Mouse (Mus musculus): ENCODE results near the gene AC134908.4. TPM values are rescaled to one million over a fixed set of nuclear protein-coding genes. Genes with fewer than 3 reads are reported as not detected.

Gene AC134908.4
- polyA plus RNA-seq, 1 experiment from 2014 or later: not detected

- peak overlapping the region; percentile 14 for H3K4me3 ChIP-seq (replicated peaks; ENCODE audit: low read depth, low read length)
- peak overlapping the region; percentile 96 for H3K27ac ChIP-seq (replicated peaks; ENCODE audit: low read depth, low read length)
- WGBS: 6% methylated on average over 10 of the region's 10 CpGs
- DNase-seq (peak; percentile 90), ATAC-seq (ENCODE audit: low FRiP score, low TSS enrichment) (peak; percentile 87)
- peaks cover 24% of the 10 kb centered on the region for H3K4me1 ChIP-seq (ENCODE audit: control insufficient read depth, insufficient read depth, low read length)
- H3K9ac ChIP-seq (replicated peaks; ENCODE audit: low read length): peak overlapping the region; percentile 51
- H3K36me3 ChIP-seq (ENCODE audit: control insufficient read depth, insufficient read depth, low read length): no peaks in the 10 kb centered on the region
- no peaks in the 10 kb centered on the region for H3K9me3 ChIP-seq (ENCODE audit: control insufficient read depth, low read length)
- no peaks in the 10 kb centered on the region for H3K27me3 ChIP-seq (ENCODE audit: control insufficient read depth, insufficient read depth, low read length)
- H3K4me2 ChIP-seq (ENCODE audit: low read length): peak overlapping the region; percentile 49
Measured at GRCm38 (mm10) chr17:25802825-25803517, 7.5 kb upstream of the AC134908.4 start.

GRCm38 (mm10) chr17:25801029-25801428, 5.6 kb upstream of the AC134908.4 start:
- Histone ChIP-seq H3K4me2 (ENCODE audit: low read length) (no peak overlapping the region), H3K27ac (replicated peaks; ENCODE audit: low read depth, low read length) (no peak overlapping the region), H3K4me1 (ENCODE audit: control insufficient read depth, insufficient read depth, low read length) (peaks cover 31% of the 10 kb centered on the region), H3K36me3 (ENCODE audit: control insufficient read depth, insufficient read depth, low read length) (no peaks in the 10 kb centered on the region), H3K9me3 (ENCODE audit: control insufficient read depth, low read length) (no peaks in the 10 kb centered on the region), H3K9ac (replicated peaks; ENCODE audit: low read length) (no peak overlapping the region), H3K4me3 (replicated peaks; ENCODE audit: low read depth, low read length) (no peak overlapping the region), H3K27me3 (ENCODE audit: control insufficient read depth, insufficient read depth, low read length) (no peaks in the 10 kb centered on the region)
- 6% methylated on average over 6 of the region's 6 CpGs for WGBS
- ATAC-seq (ENCODE audit: low FRiP score, low TSS enrichment): no peak
- DNase-seq: peak; percentile 90

DNA sequence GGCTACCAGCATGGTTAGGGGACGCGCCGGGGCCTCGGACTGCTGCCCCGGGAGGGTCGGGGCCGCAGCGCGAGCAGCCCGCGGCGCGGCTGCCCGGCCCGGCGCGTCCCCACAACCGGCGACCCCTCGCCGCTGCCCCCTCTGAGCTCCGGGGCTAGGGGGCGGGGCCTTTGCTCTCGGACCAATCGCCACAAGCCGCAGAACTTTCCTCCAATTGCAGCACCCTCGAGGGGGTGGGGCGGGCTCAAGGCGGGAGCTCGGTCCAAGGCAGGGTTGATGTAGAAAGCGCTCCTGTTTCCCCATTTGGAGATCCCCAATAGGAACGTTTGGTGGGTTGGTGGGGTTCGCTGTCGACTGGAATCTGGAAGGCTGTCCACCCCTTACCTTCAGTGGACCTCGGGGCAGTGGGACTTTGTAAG, 1.5 kb upstream of the AC134908.4 start, which contains the start of gene Metrn:
TSS of gene Metrn (minus strand) at position 186 of the 419 bp plus-strand sequence.
- no peaks in the 10 kb centered on the region for H3K27me3 ChIP-seq (ENCODE audit: control insufficient read depth, insufficient read depth, low read length)
- 0 out of 2 replicates have a peak within 1 kb of the TSS, but pooled peaks have one; percentile 2 for H3K27ac ChIP-seq (replicated peaks; ENCODE audit: low read depth, low read length)
- no peaks in the 10 kb centered on the region for H3K36me3 ChIP-seq (ENCODE audit: control insufficient read depth, insufficient read depth, low read length)
- WGBS: 1% methylated on average over 35 of the region's 35 CpGs
- H3K4me2 ChIP-seq (ENCODE audit: low read length): peak within 1 kb of the TSS; percentile 76
- peak within 1 kb of the TSS; percentile 46 for H3K4me3 ChIP-seq (replicated peaks; ENCODE audit: low read depth, low read length)
- no peaks in the 10 kb centered on the region for H3K9me3 ChIP-seq (ENCODE audit: control insufficient read depth, low read length)
- ATAC-seq (ENCODE audit: low FRiP score, low TSS enrichment) (peak; percentile 66), DNase-seq (peak; percentile 90)
- peak within 1 kb of the TSS; percentile 44; the same call in 1 of the 2 replicates for H3K9ac ChIP-seq (replicated peaks; ENCODE audit: low read length)
- peaks cover 37% of the 10 kb centered on the region for H3K4me1 ChIP-seq (ENCODE audit: control insufficient read depth, insufficient read depth, low read length)

DNA sequence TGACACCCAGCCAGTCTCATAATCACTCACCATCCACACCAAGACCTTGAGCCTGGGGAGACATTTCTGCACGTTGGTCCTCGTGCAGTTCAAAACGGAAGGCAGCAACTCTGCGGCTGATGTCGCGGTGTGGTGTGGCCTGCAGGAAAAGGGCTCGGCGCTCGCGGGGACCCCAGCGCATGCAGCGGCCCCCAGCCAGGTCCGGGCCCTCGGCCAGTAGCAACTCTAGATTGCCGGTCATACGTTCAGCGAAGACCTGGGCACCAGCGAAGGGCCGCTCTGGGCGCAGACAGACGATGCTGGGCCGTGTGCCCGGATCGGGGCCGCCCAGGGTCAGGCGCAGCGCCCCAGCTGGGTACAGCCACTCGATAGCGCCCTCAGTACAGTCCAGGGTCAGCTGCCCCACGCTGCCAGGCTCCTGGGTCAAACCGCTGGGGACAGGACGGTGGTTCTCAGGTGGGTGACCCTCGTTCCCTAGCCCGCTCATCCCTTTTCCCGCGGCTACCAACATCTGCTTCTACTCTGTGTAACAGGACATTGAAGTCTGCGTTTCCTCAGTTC, 832 bp upstream of the AC134908.4 start:
- Histone ChIP-seq H3K27me3 (ENCODE audit: control insufficient read depth, insufficient read depth, low read length) (no peaks in the 10 kb centered on the region), H3K9me3 (ENCODE audit: control insufficient read depth, low read length) (no peaks in the 10 kb centered on the region), H3K9ac (replicated peaks; ENCODE audit: low read length) (peak overlapping the region; percentile 44; the same call in 1 of the 2 replicates), H3K4me1 (ENCODE audit: control insufficient read depth, insufficient read depth, low read length) (peaks cover 37% of the 10 kb centered on the region), H3K4me3 (replicated peaks; ENCODE audit: low read depth, low read length) (peak overlapping the region; percentile 46), H3K36me3 (ENCODE audit: control insufficient read depth, insufficient read depth, low read length) (no peaks in the 10 kb centered on the region), H3K27ac (replicated peaks; ENCODE audit: low read depth, low read length) (0 out of 2 replicates have a peak overlapping the region, but pooled peaks have one; percentile 2), H3K4me2 (ENCODE audit: low read length) (peak overlapping the region; percentile 76)
- WGBS: under 1% methylated on average over 37 of the region's 37 CpGs
- ATAC-seq (ENCODE audit: low FRiP score, low TSS enrichment): no peak
- DNase-seq: no peak

GRCm38 (mm10) chr17:25794998-25795397, 461 bp downstream of the AC134908.4 start:
- Histone ChIP-seq H3K4me2 (ENCODE audit: low read length) (peak overlapping the region; percentile 76), H3K36me3 (ENCODE audit: control insufficient read depth, insufficient read depth, low read length) (0 out of 2 replicates have a peak, but pooled peaks cover under 1% of the 10 kb centered on the region), H3K9ac (replicated peaks; ENCODE audit: low read length) (no peak overlapping the region; the same call in 1 of the 2 replicates), H3K4me3 (replicated peaks; ENCODE audit: low read depth, low read length) (peak overlapping the region; percentile 46), H3K27me3 (ENCODE audit: control insufficient read depth, insufficient read depth, low read length) (no peaks in the 10 kb centered on the region), H3K9me3 (ENCODE audit: control insufficient read depth, low read length) (no peaks in the 10 kb centered on the region), H3K4me1 (ENCODE audit: control insufficient read depth, insufficient read depth, low read length) (peaks cover 46% of the 10 kb centered on the region), H3K27ac (replicated peaks; ENCODE audit: low read depth, low read length) (no peak overlapping the region)
- DNase-seq (no peak), ATAC-seq (ENCODE audit: low FRiP score, low TSS enrichment) (no peak)
- 37% methylated on average over 17 of the region's 17 CpGs for WGBS

DNA sequence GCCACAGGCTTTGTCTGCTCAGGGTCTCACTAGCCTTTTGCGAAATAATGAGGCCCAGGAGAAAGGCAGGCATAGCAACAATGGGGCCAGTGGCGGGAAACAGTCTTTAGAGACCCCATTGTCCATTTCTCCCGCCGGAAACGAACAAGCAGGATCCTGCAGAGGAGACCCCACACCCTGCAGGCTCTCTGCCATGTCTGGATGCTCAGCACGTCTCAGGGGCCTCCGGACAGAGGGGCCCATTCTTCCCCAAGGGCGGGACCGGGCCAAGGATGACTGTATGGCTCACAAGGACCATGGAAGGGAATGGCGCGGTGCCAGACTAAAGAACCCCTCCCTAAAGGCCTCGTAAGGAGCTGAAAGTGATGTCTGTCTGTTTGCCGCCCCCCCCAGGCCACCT, 1.3 kb downstream of the AC134908.4 start:
- 8% methylated on average over 13 of the region's 13 CpGs for WGBS
- ATAC-seq (ENCODE audit: low FRiP score, low TSS enrichment): no peak
- Histone ChIP-seq H3K27ac (replicated peaks; ENCODE audit: low read depth, low read length) (peak overlapping the region; percentile 55; the same call in 1 of the 2 replicates), H3K4me3 (replicated peaks; ENCODE audit: low read depth, low read length) (no peak overlapping the region), H3K9me3 (ENCODE audit: control insufficient read depth, low read length) (no peaks in the 10 kb centered on the region), H3K4me2 (ENCODE audit: low read length) (peak overlapping the region; percentile 76), H3K9ac (replicated peaks; ENCODE audit: low read length) (no peak overlapping the region), H3K36me3 (ENCODE audit: control insufficient read depth, insufficient read depth, low read length) (peaks cover 8% of the 10 kb centered on the region), H3K27me3 (ENCODE audit: control insufficient read depth, insufficient read depth, low read length) (no peaks in the 10 kb centered on the region), H3K4me1 (ENCODE audit: control insufficient read depth, insufficient read depth, low read length) (peaks cover 46% of the 10 kb centered on the region)
- peak; percentile 54 for DNase-seq

GRCm38 (mm10) chr17:25792615-25793014, 2.8 kb downstream of the AC134908.4 start, which contains the start of gene Fam173a:
Fam173a (minus strand) TSS chr17:25792901.
- WGBS: under 1% methylated on average over 14 of the region's 14 CpGs
- peaks cover 13% of the 10 kb centered on the region for H3K36me3 ChIP-seq (ENCODE audit: control insufficient read depth, insufficient read depth, low read length)
- ATAC-seq (ENCODE audit: low FRiP score, low TSS enrichment) (peak; percentile 24; the same call in 1 of the 2 replicates), DNase-seq (peak; percentile 73)
- peak within 1 kb of the TSS; percentile 73 for H3K4me3 ChIP-seq (replicated peaks; ENCODE audit: low read depth, low read length)
- peaks cover 46% of the 10 kb centered on the region for H3K4me1 ChIP-seq (ENCODE audit: control insufficient read depth, insufficient read depth, low read length)
- H3K9me3 ChIP-seq (ENCODE audit: control insufficient read depth, low read length): no peaks in the 10 kb centered on the region
- H3K27ac ChIP-seq (replicated peaks; ENCODE audit: low read depth, low read length): peak within 1 kb of the TSS; percentile 91
- peak within 1 kb of the TSS; percentile 76 for H3K9ac ChIP-seq (replicated peaks; ENCODE audit: low read length)
- peak within 1 kb of the TSS; percentile 91 for H3K4me2 ChIP-seq (ENCODE audit: low read length)
- H3K27me3 ChIP-seq (ENCODE audit: control insufficient read depth, insufficient read depth, low read length): no peaks in the 10 kb centered on the region

GRCm38 (mm10) chr17:25791843-25792527, 3.5 kb downstream of the AC134908.4 start:
- peaks cover 45% of the 10 kb centered on the region for H3K4me1 ChIP-seq (ENCODE audit: control insufficient read depth, insufficient read depth, low read length)
- under 1% methylated on average over 45 of the region's 45 CpGs for WGBS
- peak; percentile 92 for DNase-seq

More at GRCm38 (mm10) chr17:25791843-25792527, 3.5 kb downstream of the AC134908.4 start:
- Histone ChIP-seq H3K9me3 (ENCODE audit: control insufficient read depth, low read length) (no peaks in the 10 kb centered on the region), H3K36me3 (ENCODE audit: control insufficient read depth, insufficient read depth, low read length) (peaks cover 13% of the 10 kb centered on the region), H3K27me3 (ENCODE audit: control insufficient read depth, insufficient read depth, low read length) (no peaks in the 10 kb centered on the region), H3K9ac (replicated peaks; ENCODE audit: low read length) (peak overlapping the region; percentile 76), H3K27ac (replicated peaks; ENCODE audit: low read depth, low read length) (peak overlapping the region; percentile 91), H3K4me2 (ENCODE audit: low read length) (peak overlapping the region; percentile 91), H3K4me3 (replicated peaks; ENCODE audit: low read depth, low read length) (peak overlapping the region; percentile 73)
- ATAC-seq (ENCODE audit: low FRiP score, low TSS enrichment): peak; percentile 62
